Mouse (Mus musculus) bone marrow macrophage, adult 2 months (primary cell): ENCODE data around the gene Tmcc1. TPM values are rescaled to one million over a fixed set of nuclear protein-coding genes. Genes with fewer than 3 reads are reported as not detected.
A peak's percentile ranks its signal among the peaks of the same experiment; 100 is the strongest.
"Not testable (repeated sequence)": the region's sequence is repeated elsewhere in the genome, so short reads cannot be mapped to it uniquely, and the experiment has no call there.

Source experiments
- H3K27ac ChIP-seq: 2 replicates; pipeline ENCODE4 v1.5.1; 2012; ENCODE audit warnings: low read depth, low read length; ENCODE audit not compliant: insufficient read depth
- H3K4me1 ChIP-seq: 2 replicates; pipeline ENCODE4 v1.6.1; 2012; ENCODE audit warnings: low read length; ENCODE audit not compliant: control insufficient read depth, insufficient read depth
- H3K4me3 ChIP-seq: 2 replicates; pipeline ENCODE4 v1.5.1; 2012; ENCODE audit warnings: mild to moderate bottlenecking, low read length, moderate library complexity; ENCODE audit not compliant: insufficient read depth
- CTCF ChIP-seq: IDR thresholded peaks from 2 replicates; pipeline ENCODE4 v1.5.1; 2012; ENCODE audit warnings: low read depth, mild to moderate bottlenecking, low read length, moderate library complexity
- POLR2A ChIP-seq: IDR thresholded peaks from 2 replicates; pipeline ENCODE4 v1.6.1; 2012; ENCODE audit warnings: mild to moderate bottlenecking, low read depth, low read length, borderline replicate concordance
- polyA plus RNA-seq: library from polyadenylated mRNA; stranded (reverse); fragments of >200 nt; gene quantifications from 2 replicates; pipeline ENCODE4 v1.2.4, GENCODE M21; 2012; ENCODE audit not compliant: missing spikeins, insufficient read depth, insufficient read length

The Tmcc1 gene
- 41.2 and 41.6 TPM in 2 replicates for polyA plus RNA-seq

DNA sequence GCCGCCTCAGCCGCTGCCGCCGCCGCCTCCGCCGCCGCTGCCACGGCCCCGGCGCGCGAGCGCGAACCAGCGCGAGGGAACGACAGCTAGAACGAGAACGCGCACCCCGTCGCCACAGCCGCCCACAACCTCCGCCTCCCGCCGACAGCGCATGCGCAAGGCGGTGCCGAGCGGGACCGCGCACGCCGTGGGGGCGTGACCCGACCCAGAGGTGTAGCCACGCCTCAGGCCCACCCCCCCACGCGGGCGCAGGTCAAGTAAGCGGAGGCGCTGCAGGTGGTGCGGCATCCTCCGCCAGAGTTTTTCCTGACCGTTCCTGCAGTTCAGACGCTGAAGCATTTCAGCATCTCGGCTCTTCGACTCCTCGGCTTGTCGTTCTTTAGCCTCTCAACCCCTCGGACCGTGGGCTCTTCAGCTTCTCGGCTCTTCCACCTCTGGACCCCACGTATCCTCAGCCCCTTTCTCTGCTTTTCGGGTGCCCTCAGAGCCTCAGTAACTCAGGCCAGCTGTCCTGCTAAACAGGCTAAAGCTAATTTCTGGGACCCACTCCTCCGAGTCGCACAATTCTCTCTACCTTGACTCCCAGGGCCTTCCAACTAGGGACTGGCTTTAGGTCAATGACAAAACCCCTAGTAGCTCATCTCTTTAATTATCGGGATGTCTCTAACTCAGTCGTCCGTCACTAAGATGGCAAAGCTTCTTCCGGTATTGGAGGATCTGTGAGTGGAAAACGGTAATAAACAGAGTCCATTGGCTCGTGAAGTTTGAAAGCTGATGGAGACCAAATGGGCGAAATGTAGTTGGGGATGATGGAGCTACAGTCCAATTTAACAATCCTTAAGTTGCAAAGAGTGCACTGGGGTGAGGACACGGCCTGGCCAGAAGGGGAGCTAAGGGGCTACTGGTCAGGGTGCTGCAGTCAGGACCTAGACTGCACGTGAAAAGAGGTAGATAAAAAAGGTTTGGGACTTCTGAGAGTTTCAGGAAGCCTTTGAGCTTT, at the start of gene Tmcc1:
Tmcc1 (minus strand) TSS at position 93 of the 1,000 bp plus-strand sequence.
- TF ChIP-seq POLR2A (no peak), CTCF (no peak)
- Histone ChIP-seq H3K27ac (peak within 1 kb of the TSS; percentile 27; the same call in 1 of the 2 replicates), H3K4me1 (peaks cover 14% of the 10 kb centered on the region), H3K4me3 (peak within 1 kb of the TSS; percentile 71)

GRCm38 (mm10) chr6:116240371-116240770, 47.1 kb upstream of the Tmcc1 start:
- TF ChIP-seq POLR2A (no peak), CTCF (no peak)
- Histone ChIP-seq H3K4me1 (no peaks in the 10 kb centered on the region), H3K27ac (no peak overlapping the region), H3K4me3 (no peak overlapping the region)

DNA sequence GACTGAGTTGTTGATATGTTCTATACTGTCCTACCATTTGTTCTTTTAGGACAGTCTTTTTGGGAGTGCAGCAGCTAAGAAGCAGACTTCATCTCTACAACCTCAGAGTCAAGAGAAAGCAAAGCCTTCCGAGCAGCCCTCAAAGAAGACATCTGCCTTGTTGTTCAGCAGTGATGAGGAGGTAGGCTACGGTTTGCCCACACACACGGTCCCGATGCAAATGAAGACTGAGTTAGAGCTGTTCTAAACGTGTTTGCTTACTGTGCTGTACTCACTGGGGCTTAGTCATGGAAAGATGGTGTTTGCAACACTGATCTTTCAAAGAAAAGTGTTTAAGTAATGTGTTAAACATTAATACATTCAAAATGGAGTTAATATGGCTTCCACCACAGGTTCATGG, 44.8 kb upstream of the Tmcc1 start:
- Histone ChIP-seq H3K4me3 (no peak overlapping the region), H3K4me1 (no peaks in the 10 kb centered on the region), H3K27ac (no peak overlapping the region)
- TF ChIP-seq POLR2A (no peak), CTCF (no peak)

GRCm38 (mm10) chr6:116235336-116235735, 42.0 kb upstream of the Tmcc1 start:
- Histone ChIP-seq H3K4me3 (no peak overlapping the region), H3K27ac (no peak overlapping the region), H3K4me1 (no peaks in the 10 kb centered on the region)
- TF ChIP-seq CTCF (no peak), POLR2A (no peak)

- not testable (repeated sequence) for H3K4me3 ChIP-seq, H3K27ac ChIP-seq, H3K4me1 ChIP-seq
Observed at GRCm38 (mm10) chr6:116234821-116235220, 41.5 kb upstream of the Tmcc1 start.

DNA sequence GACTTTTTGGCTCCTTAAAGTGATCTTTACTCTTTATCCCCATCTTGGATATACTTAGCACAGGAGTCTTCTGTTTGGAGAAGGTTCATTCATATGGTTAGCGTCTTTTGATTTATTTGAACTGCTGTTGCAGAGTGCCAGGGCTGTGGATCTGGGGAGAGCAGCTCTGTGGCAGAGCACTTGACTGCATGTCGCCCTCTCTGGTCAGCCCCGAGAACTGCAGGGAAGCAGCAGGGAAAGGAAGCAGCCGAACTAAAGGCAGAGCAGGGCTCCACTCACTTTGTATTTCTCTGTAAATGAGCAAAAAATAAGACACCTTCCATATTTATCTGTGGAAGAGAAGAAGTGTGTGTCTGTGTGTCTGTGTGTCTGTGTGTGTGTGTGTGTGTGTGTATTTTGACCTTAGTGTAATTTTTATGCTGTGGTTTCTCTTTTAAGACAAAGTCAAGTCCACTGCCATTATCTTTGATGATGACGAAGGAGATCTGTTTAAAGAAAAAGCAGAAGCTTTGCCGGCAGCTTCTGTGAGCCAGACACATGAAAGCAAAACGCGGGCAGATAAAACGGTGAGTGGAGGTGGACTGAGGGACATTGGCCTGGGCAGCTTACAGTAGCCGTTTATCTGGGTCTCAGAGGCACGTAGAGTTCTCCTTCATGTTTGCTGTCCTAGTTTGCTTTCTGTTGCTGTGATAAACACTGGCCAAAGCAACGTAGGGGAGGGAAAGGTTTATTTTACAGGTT, 35.7 kb upstream of the Tmcc1 start:
- H3K27ac ChIP-seq = peak overlapping the region; percentile 88
- H3K4me3 ChIP-seq = no peak overlapping the region
- H3K4me1 ChIP-seq = peaks cover 32% of the 10 kb centered on the region
- TF ChIP-seq POLR2A (no peak), CTCF (peak; percentile 62)

DNA sequence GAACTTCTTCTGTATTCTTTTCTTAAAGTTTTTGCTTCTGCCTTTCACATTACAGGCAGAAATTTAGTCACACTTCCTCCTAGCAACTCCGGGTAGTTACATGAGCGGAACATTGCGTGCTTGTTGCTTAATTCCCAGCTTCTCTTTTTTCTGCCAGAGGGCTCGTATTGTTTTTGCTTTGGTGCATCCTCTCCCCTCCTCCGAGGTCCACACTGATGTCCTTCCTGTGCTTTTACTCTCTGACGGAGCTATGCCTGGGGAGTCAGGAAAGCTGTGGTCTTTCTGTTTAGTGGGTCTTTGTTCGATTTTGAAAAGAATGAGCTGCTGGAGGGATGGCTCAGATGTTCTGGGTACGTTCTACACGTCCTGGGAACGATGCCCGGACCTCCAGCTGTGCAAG, 34.5 kb upstream of the Tmcc1 start:
- H3K4me1 ChIP-seq = peaks cover 32% of the 10 kb centered on the region
- TF ChIP-seq POLR2A (no peak), CTCF (no peak)
- H3K4me3 ChIP-seq = peak overlapping the region; percentile 27
- H3K27ac ChIP-seq = peak overlapping the region; percentile 88

- peak within 1 kb of the TSS; percentile 77 for H3K4me3 ChIP-seq
Observed at GRCm38 (mm10) chr6:116207729-116208534, 14.6 kb upstream of the Tmcc1 start, which contains the start of gene Washc2. Washc2 (plus strand) TSS chr6:116208038.

GRCm38 (mm10) chr6:116199682-116200081, 6.4 kb upstream of the Tmcc1 start:
- peaks cover 6% of the 10 kb centered on the region for H3K4me1 ChIP-seq
- no peak overlapping the region for H3K4me3 ChIP-seq
- TF ChIP-seq CTCF (no peak), POLR2A (no peak)
- no peak overlapping the region for H3K27ac ChIP-seq

More at GRCm38 (mm10) chr6:116207729-116208534, 14.6 kb upstream of the Tmcc1 start, which contains the start of gene Washc2:
- H3K4me1 ChIP-seq = peaks cover 21% of the 10 kb centered on the region
- H3K27ac ChIP-seq = peak within 1 kb of the TSS; percentile 92
- TF ChIP-seq CTCF (no peak), POLR2A (0 out of 2 replicates have a peak, but pooled peaks have one; percentile 1)
